Mouse (Mus musculus) gastrocnemius, postnatal 10 days (tissue): ENCODE measurements at regions not wholly inside any gene's neighbourhood (a gene's known extent, or its start where the extent isn't known, plus 50 kb on each side); places are given as distances from the start of the nearest gene placed in this dataset.
A peak's percentile ranks its signal among the peaks of the same experiment; 100 is the strongest.

Experiments
- DNase-seq: peaks from one replicate; pipeline ENCODE4 v3.0.0; 2021; ENCODE audit warnings: mixed read lengths

DNA sequence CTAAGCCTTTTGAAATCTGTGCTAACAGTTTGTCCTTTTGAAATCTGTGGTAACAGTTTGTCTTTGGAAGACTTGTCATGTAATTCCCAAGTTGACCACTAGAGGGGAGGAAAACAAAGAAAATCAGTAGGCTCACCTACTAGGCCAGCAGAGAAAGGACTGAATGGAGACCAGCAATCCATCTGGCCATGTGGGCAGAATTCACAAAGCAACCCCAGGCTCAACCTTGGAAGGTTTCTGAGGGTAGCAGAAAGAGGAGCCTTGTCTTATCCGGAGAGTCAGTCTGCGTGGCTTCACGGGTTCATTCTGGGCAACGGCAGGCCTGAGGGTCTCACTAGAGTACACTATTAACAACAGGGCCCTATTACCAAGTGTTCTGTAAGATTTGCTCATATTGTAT lies 319.2 kb upstream of the Sphkap start:
- DNase-seq: no peak

DNA sequence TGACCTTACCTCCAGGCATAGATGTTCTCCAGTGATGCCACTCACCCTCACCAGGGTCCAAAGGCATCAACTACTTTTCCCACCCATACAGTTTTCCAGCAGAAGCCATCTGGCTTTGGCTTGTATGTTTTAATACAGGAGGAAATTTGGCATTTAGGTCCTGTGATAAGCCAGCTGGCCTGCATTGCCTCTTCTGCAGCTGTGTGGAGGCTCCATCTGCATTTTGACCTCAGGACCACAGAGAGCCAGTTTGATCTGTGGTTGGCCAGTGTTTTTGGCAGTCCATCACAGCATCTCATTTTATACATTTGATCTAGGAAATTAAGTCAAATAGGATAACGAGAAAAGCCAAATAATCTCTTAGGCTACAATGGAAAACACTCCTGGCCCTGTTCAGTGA lies 315.1 kb upstream of the Sphkap start:
- DNase-seq: peak; percentile 26

DNA sequence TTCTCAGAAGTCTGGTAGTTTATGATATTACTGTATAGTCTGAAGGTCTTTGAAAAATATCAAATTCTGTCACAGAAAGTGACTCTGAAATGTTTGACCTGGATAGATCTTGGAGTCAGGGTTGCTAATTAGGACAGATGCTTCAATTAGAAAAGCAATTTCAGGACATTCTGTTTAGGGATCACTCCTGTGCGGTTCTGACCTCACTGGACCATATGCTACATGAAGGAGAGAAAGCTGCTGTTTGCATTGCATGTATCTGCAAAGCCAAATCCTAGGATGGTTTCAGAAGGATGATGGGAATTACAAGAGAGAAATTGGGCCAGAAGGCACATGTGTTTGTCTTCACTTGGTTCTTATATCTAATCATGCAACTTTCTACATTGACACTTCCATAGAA lies 312.2 kb upstream of the Sphkap start:
- DNase-seq: no peak

DNA sequence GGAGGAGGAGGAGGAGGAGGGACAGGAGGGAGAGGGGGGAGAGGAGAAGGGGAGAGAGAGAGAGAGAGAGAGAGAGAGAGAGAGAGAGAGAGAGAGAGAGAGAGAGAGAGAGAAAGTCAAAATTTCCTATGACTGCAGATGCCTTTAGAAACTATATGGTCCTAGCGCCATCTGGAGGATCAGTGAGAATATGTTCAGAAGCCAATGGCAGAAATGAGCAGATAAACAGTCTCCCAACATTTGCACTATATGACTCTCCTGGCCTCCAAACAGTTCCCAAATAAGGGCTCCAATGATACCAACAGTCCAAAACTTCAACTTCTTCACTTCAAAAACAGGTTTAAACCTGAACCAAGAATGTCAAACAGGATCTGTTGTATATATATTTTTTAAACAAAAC lies 309.1 kb upstream of the Sphkap start:
- peak; percentile 8 for DNase-seq

DNA sequence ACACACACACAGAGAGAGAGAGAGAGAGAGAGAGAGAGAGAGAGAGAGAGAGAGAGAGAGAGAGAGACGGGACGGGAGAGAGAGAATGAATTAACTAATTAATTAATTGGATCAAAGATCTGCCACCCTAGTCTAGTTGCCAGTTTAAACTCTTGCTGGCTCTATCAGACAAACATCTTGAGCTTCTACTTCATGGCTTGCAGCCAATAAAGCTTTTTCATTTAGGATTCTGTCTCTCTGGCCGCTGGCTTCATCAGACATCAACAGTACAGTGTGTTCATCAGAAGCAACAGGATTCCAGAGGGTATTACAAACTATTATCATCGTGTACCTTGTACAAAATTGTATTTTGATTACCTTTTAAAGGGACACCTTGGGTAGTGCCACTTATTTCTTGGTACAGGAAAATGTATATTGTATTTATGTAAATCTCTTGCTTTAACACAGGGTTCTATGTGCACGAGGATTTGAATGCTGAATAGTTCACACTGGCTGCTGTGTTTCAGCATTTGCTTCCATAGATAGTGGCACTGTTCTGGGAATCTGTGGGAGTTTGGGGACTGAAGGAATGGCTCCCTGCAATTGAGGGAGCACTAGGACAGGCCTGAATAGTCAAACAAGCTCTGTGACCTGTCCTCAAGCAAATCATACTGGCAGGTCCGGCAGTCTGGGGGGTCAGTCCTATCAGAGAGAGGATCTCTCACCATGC lies 293.9 kb upstream of the Sphkap start:
- DNase-seq: no peak

DNA sequence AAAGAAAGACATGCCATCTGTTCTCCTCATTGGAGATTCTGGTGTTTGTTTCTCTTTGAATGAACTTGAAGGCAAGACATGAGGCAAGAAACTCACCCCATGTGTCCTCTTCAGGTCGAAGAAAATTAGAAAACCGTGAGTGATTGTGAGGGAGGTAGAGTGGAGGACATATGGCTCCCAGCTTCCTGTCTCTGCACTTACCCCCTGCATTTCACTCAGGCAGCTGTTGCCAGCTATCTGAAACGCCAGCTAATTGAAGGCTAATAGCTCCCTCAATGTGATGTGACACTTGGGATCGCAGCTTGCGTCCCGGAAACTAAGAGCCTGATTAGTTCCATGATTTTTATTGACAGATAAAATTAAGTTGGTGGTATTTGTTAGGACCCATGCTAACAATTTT lies 289.4 kb upstream of the Sphkap start:
- DNase-seq: no peak

DNA sequence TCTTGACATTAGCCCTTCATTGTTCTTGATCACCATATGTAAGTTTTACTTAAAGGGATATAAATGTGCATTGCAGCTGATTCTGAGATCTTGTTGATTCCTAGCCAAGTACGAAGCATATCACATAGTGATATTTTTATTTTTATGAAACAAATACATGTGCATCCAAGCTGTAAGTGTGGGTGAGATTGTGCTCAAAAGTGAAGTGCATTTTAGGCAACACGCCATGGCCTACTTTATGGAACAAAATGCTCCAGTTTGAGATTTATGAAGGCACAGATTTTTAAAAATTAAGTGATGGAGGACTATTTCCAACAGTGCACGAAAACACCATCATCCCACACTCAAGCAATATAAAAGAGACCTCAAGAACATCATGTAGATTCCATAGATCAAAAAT lies 277.2 kb upstream of the Sphkap start:
- no peak for DNase-seq

DNA sequence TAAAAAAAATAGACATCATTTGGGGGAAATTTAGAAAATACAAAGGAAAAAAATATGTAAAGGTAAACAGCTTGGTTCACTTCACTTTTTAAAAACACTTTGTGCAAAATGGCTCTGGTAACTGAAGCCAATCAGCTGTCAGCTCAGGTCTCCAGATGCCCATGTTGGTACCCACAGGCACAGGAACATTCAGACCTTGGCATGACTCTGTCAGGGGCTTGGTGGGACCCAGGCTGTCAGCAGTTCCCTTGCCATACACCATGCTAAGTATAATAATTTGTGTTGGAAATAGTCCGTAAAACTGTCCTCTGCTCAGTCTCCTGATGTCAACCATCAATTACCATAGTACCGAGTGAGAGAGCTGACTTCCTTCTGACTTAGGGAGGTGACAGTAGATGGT lies 257.3 kb upstream of the Sphkap start:
- DNase-seq: no peak

DNA sequence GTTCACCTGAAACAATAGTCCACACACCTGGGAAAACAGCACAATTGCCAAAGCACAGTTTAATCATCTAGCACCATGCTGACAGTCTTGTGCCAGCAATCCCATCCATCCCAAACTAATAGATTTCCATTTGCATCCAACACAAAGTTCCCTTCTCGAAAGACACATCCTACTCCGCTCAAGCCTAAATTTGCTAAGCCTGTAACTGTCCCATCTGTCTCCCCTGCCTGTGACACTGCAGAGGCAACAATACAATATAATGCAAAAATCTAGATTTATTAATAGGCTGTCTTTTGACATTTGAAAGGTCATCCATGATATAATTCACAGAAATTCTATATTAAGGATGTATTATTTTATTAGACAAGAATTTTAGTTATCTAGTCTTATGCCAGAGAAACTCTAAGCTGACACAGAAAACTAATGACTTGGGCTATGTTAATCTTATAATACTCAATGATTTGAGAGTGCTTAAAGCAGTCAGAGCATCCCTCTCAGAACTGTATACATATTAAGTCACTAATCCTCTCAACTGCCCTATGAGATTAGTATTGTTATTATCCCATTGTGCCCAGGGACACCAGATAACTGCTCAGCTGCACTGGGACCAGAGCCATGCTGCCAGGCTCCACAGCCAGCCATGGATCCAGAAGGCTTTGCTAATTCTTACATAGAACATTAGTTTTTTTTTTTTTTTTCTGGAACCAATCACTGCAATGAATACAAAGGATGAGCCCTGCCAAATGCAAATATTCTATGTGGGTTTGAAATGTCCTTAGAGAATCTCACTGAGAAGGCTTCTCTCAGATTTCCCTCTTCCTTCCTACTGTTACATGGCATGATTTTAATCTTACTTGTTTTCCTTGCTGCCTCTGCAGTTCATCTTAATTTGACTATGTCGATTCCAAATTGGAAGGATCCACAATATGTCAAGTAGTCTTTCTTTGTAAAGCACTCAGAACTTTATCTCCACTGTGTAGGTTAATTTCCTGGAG lies 254.1 kb upstream of the Sphkap start:
- no peak for DNase-seq

DNA sequence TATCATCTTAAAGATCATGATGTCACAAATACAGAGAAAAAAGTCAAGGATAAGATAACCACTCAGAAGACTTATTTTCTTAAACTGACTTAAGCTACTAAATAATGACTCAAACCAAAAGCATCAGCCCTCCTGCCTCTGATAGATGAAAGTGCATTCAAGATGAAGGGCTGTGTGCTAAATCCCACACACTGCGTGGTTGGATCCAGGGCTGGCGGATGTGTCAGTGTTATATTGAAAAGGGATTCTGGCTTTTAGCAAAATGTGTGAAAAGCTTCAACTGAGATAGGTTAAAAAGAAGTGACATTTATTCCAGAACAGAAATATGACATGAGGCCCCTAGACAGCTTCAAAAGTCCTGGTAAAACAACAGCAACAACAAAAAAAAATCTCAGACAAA lies 245.7 kb upstream of the Sphkap start:
- DNase-seq: no peak

DNA sequence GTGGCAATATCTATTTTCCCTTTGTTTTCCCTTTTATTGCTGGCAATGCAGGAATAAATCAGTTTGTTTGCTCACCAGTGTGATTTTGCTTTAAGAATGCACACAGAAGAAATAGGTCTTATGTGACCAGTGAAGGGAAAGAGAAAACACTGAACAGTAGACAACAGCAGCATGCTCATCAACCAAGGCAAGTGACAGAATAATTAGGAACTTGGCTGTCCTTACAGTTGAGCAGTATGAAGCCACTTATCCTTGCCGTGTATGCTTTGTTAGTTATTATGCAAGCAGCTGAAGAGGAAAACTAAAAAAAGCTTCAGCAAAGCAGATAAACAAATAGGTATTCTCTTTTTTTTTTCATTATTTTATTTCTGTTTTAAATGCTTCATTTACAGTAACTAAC lies 237.6 kb upstream of the Sphkap start:
- DNase-seq: no peak

DNA sequence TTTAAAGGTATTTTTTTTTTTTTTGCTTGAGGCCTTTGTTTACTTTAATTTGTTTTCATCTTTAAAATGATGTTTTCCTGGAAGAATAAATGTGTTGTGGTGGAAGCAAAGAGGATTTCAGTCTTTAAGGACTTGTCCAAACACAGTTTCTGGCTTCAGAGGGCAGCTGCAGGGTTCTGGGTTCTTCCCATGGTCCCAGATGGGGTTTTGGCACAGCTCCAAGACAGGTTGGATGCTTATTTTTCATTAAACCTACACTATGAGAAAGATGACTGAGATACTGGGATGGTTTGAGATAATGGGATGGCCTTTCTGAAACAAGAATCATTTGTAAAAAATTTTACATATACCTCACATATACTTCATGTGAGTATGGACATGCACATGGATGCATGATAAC lies 234.7 kb upstream of the Sphkap start:
- no peak for DNase-seq

DNA sequence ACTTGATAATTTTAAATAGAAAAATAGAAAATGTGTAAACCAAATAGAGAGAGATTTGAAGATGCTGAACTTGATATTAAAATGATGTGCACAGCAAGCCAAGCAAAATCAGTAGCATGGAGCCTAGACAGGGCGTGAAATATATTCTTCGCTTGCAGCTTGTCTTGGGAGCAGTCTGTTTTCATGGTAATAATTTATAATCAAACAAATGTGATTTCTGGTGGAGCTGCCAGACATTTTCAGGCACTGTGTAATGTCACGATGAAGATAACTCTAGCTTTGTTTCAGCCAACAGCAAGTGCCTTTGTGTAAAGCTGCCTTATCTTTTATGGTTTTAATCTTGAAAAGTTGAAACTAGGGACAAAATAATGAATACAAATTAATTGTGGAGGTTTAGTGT lies 228.1 kb upstream of the Sphkap start:
- no peak for DNase-seq

DNA sequence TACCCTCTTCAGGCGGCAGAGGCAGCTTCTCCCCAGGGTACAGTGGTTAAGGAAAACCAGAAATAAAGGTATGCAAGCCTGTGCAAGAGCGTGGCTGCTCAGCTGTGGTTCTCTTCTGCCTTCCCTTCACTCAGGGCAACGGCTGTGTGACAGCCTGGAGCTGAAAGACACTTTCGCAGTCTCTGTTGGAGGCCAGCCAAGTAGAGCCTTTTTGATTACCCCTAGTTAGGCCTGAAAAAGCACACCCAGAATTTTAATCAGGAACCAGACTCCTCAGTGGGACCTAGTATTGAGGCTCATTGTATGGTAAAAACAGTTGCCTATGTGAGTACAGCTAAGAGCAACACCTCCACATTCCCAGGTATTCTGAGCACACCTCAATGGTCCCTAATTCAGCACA lies 223.8 kb upstream of the Sphkap start:
- DNase-seq: no peak

DNA sequence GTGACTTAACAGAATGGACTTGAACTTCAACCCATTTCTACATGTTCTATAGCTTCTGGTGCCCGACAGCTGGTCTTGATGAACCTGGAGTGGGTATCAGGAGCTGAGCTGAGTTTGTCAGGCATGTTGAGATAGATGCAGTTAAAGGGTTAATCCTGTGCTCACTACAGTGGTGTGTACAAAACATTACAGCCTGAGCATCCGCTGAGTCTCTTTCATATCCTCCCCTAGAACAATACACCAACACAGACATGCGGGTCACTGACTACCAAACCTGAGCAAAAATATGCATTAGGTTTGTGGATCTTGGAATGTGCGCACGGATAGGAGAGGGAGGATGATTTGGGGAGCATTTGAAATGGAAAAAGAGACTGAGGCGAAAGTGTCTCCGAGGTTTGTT lies 223.4 kb upstream of the Sphkap start:
- DNase-seq: no peak

DNA sequence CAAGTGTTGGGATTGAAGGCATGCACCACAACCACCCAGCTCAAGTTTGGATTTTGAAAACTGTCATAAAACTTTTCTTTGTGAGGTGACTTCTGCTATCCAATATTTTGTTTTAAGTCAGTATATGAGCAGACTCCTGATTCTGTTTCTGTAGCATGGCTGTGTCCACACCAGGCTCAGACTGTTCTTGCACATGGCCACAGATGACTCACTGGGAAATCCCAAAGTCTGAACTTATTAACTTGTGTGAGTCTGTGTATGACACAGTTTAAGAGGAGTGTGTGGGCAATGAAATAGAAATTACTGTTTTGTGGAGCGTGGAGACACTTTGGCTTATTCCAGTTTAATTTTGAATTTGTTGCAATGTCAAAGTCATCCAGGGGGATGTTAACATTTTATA lies 179.3 kb upstream of the Sphkap start:
- no peak for DNase-seq

DNA sequence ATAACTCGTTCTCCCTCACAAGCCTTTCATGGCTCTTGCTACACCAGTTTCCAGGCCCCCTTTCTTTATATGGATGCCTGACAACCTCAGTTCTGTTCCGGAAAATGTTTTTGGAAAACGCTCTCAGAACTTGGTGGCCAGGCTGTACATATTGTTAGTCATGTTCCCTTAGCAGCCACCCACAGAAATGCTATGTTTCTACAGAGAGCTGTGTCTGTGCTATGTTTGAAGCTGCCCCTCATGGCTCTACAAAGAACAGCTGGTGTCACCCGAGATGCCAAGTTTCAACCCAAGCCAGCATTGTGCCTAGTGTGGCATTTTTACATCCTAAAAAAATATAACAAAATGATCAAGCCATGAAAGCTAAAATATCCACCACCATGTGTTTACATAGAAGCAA lies 175.0 kb upstream of the Sphkap start:
- no peak for DNase-seq

DNA sequence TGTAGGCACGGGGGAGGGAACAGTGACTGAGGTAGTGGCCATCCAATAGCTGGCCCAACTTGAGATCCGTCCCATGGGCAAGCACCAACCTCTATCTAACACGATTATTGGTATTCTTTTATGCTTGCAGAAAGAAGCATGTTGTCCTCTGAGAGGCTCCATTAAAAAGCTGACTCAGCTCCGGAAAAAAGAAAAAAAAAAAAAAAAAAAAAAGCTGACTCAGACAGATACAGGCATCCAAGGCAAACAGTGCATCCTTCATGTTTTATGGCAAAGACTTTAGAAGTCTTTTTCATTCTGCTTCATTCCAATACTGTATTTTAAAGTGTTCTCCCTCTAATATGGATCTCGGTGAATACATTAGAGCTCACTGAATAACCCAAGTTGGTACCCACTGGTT lies 162.0 kb upstream of the Sphkap start:
- DNase-seq: no peak

DNA sequence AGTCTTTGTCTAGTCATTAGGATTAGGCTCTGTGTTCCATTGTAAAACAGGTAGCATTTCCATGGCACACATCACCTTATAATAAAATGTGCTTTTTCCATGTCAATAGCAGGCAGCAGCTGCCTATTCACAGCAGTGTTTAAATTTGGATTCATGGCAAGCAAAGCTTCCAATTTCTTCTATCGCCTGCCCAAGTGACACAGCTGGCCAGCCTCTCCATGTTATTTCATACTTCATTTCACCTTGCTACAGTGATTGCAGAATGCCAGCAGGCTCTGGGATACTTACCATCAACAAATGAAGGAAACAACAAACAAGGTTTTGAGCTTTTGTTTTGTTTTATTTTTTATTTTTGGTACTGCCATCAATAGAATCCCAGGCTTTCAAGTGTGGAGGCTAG lies 160.7 kb upstream of the Sphkap start:
- no peak for DNase-seq

DNA sequence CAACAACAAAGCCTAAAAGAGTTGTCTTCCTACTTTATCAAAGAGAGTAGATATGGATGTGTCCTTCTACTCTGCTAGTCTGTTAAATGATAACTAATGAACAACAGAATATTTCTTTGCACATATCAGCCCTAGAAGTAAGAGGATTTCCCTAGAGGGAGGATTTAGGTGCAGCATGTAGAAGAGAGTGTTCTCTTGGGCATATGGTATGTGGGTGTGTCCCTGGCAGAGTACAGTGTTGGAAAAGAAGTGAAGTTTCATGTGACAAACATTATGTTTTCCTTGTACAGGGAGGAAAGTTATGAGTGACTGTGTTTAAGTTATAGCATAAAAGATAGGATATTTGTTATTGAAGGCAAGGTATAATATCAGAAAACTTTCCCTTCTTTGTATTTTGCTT lies 143.6 kb upstream of the Sphkap start:
- no peak for DNase-seq

DNA sequence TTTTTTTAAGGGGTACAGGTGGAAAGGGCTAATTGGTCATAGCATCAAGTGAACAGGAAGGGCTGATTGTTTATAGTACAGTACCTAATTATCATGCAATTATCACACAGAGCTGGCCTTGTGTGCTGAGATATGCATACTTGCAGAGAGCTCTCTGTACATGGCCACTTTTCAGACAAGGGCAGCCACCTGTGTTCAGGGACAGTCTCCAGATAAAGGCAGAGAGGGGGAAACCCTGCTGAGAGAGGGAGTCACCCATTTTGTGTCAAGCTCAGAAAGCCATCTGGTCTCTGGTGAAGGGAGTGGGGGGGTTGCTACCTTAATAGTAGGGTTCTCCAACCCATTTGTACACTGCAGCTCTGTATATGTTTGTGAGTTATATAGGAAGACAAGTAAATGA lies 127.5 kb upstream of the Sphkap start:
- no peak for DNase-seq

DNA sequence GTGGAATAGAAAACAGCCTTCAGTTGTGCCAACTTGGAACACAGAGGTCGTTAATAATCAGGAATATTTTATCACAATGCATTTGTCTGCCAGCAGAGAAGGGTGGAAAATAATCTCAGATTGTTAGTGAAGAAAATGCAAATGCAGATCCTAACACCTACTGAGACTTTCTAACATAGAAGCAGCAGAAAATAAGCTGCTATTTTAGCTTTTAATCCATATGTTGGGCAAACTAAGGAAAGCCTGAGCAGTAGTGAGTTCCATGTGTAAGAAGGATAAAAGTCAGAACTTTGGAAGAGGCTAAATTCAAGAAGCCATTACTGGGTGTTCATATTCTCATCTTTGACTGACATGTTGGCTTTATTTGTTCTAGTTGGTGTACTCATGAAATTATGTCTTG lies 119.8 kb upstream of the Sphkap start:
- DNase-seq: no peak

DNA sequence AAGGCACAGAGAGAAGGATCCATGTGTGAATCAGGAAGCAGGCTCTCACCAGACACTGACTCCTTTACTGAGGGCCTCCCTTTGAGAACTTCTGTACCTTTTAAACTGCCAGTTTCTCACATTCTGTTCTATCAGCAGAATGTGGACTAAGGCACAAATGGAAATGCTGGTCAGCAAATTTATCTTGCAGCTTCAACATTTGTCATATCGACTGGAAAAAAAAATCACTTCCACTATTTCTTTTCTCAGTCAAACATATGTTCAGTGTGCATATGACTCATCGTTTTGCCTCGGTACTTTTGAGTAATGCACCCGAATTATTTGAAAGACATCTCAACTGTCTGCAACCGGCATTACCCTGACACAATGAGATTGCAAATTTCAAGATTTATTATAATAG lies 101.4 kb upstream of the Sphkap start:
- DNase-seq: no peak

DNA sequence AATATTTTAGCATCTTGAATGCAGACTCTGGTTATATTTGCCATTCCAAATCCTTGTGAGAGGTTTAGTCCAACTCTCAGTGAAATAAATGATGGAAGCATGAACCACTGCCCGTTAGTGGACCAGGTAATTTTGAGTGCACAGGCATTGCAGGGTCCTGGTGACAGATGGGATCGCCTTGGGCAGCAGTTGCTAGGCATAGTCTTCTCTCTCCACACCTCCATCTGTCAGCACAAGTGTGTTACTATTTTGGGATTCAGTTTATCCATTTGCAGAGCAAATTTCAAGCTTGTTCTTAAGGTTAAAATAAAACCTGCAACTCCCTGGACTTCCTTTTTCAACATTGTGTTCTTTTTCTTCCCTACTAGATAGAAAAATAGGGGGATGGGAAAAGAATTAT lies 97.4 kb upstream of the Sphkap start:
- DNase-seq: no peak
